Mouse (Mus musculus) heart, adult 2 months (tissue): Measurements from ENCODE around the gene Aqp1.

Experiments used
- CTCF ChIP-seq: fragments of 200-600 bp; IDR thresholded peaks from 2 replicates; pipeline ENCODE4 v1.8.1; 2022; ENCODE audit warnings: antibody characterized with exemption, mild to moderate bottlenecking, moderate library complexity
- EP300 ChIP-seq: fragments of 200-500 bp; IDR thresholded peaks from 2 replicates; pipeline ENCODE4 v1.6.1; 2011; ENCODE audit warnings: low read depth, low read length, control low read depth; ENCODE audit not compliant: insufficient read depth
- POLR2A ChIP-seq: fragments of 200-500 bp; IDR thresholded peaks from 2 replicates; pipeline ENCODE4 v1.6.1; 2011; ENCODE audit warnings: mild to moderate bottlenecking, low read depth, low read length, control low read depth; ENCODE audit not compliant: insufficient read depth

DNA sequence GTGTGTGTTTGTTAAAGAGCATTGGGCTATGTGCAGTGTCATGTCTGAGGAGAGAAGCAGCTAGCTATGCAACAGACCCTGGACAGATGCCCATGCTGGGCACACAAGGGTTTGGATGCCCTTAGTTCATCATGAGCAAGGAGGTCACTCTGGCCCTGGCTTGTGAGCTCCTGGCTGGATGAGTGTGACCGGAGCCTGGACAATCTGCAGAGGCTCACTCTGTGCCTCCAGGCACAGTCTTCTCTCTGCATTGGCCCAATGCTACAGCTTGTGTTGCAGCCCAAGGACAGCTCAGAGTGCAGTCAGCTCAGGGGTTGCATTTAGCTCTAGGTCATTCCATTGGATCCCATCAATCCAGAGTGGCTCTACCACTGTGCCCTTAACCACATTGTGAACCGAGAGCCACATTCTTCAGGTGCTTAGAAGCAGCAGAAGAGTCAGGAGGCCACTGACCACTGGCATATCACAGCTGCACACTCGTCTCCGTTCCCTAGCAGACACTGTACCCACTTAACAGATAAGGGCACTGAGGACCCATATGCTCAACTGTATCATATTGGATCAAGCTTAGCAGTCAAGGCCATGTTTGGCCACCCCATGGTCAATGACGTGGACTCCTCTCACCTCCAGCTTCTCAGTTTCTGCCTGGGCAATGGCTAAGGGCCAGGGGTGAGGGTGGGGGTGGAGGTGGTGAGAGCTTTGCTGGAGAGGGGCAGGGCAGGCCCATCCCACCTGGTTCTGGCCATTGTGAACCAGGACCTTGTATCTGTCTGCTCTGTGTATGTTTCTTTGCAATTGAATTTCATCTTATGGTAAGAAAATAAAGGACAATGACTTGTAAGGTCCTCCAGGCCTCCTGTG lies 11.7 kb downstream of the Aqp1 start:
- TF ChIP-seq POLR2A (no peak), CTCF (no peak), EP300 (no peak)
